Mouse (Mus musculus) olfactory bulb, adult 2 months (tissue): ENCODE results near the gene Kcnk16. TPM values are rescaled to one million over a fixed set of nuclear protein-coding genes. Genes with fewer than 3 reads are reported as not detected.
A peak's percentile ranks its signal among the peaks of the same experiment; 100 is the strongest.

Experiments
- H3K27ac ChIP-seq: fragments of 200-500 bp; 2 replicates; pipeline ENCODE4 v1.5.1; 2012; ENCODE audit warnings: low read depth, low read length; ENCODE audit not compliant: insufficient read depth
- H3K4me1 ChIP-seq: fragments of 200-500 bp; 2 replicates; pipeline ENCODE4 v1.6.1; 2012; ENCODE audit warnings: low read length; ENCODE audit not compliant: control insufficient read depth, insufficient read depth
- H3K4me3 ChIP-seq: fragments of 200-500 bp; 2 replicates; pipeline ENCODE4 v1.5.1; 2012; ENCODE audit warnings: mild to moderate bottlenecking, low read depth, low read length, moderate library complexity; ENCODE audit not compliant: insufficient read depth
- CTCF ChIP-seq: fragments of 200-500 bp; IDR thresholded peaks from 2 replicates; pipeline ENCODE4 v1.5.1; 2012; ENCODE audit warnings: low read depth, mild to moderate bottlenecking, low read length, moderate library complexity; ENCODE audit not compliant: insufficient read depth
- POLR2A ChIP-seq: fragments of 200-500 bp; IDR thresholded peaks from 2 replicates; pipeline ENCODE4 v1.6.1; 2012; ENCODE audit warnings: mild to moderate bottlenecking, low read depth, low read length, moderate library complexity; ENCODE audit not compliant: insufficient read depth
- WGBS: fragments of 180-500 bp; shearing (Covaris S2); methylation state at CpG from one replicate; pipeline ENCODE4 v1.1.7; 2018; 5-methylcytosine and 5-hydroxymethylcytosine counted together
- polyA plus RNA-seq: library from polyadenylated mRNA; stranded (reverse); fragments of >200 nt; gene quantifications from 2 replicates; pipeline ENCODE4 v1.2.4, GENCODE M21; 2012; ENCODE audit warnings: low replicate concordance; ENCODE audit not compliant: missing spikeins, insufficient read depth, insufficient read length

Kcnk16 gene
- polyA plus RNA-seq, 1 experiment = not detected

DNA sequence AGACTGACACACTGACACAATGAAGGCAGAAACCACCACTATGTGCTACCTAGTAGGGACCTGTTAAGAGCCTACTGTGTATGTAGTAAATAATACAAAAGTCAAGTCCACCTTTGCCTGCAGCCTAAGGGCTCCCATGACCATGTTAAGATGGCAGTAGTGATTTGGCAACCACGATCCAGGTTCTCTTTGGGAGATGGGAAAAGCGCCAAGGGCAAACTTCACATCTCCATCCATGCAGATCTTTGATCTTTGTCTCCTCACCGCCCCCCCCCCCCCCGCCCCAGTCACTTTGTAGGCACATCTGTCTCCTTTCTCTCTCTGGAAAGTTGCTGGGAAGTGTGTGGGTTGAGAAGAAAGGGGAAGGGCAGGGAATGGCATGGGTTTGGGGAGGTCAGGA, 6.7 kb downstream of the Kcnk16 start:
- no peak for TF ChIP-seq CTCF
- no peak for TF ChIP-seq POLR2A

DNA sequence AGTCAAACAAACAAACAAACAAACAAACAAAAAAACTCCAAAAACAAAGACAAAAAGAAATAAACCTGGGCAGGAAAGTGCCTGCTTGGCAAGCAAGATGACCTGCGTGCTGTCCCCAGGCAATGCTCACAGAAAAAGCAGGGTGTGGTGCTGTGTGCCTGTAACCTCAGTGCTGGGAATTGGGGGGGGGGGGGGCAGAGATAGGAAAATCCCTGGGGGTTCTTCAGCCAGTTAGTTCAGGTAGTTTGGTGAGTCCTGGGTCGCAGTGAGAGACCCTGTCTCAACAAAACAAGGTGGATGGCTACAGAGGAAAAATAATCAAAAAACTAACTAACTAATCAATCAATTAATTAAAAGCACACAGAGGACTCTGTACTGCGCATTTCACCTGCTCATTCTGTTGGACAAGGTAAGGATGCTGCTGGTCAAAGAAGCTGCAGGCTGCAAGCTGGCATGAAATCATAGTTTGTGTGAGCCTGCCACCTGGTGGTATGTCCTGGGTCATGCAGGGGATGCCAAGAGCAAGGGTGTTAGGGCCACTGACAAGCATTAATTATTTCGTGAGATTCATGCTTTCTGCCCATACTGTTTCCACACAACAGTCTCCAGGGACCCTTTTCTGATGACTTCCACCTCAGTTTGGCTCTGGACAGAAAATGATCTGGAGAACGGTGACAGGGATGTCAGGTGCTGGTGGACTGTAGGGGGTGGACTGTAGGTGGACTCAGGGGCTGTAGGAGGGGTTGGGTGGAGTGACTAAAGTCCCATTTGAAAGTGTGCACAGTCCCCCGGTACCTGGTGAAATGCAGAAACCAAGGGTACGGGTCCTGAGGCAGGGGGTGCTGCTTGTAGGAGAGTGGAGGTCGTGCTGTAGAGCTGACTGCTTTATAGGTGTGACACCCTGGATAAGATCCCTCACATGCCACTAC, 10.6 kb downstream of the Kcnk16 start:
- 56% methylated on average over 8 of the region's 8 CpGs for WGBS
- H3K4me1 ChIP-seq = no peaks in the 10 kb centered on the region
- H3K27ac ChIP-seq = no peak overlapping the region
- H3K4me3 ChIP-seq = no peak overlapping the region
- TF ChIP-seq POLR2A = no peak
- TF ChIP-seq CTCF = peak; percentile 60; the same call in 1 of the 2 replicates

More for the DNA sequence above, 6.7 kb downstream of the Kcnk16 start:
- 73% methylated on average over 4 of the region's 4 CpGs for WGBS
- Histone ChIP-seq H3K27ac (no peak overlapping the region), H3K4me1 (no peaks in the 10 kb centered on the region), H3K4me3 (no peak overlapping the region)

- TF ChIP-seq CTCF = no peak
- TF ChIP-seq POLR2A = no peak
- H3K4me1 ChIP-seq = peaks cover 4% of the 10 kb centered on the region
- WGBS = 47% methylated on average over 14 of the region's 14 CpGs
Observed at GRCm38 (mm10) chr14:20250237-20251171, 18.5 kb downstream of the Kcnk16 start.

GRCm38 (mm10) chr14:20248001-20248400, 21.0 kb downstream of the Kcnk16 start:
- 91% methylated on average over 3 of the region's 3 CpGs for WGBS
- Histone ChIP-seq H3K27ac (no peak overlapping the region), H3K4me3 (no peak overlapping the region), H3K4me1 (peaks cover 4% of the 10 kb centered on the region)
- no peak for TF ChIP-seq POLR2A
- TF ChIP-seq CTCF = no peak

More at GRCm38 (mm10) chr14:20250237-20251171, 18.5 kb downstream of the Kcnk16 start:
- H3K27ac ChIP-seq = no peak overlapping the region
- H3K4me3 ChIP-seq = no peak overlapping the region

- Histone ChIP-seq H3K4me1 (peaks cover 4% of the 10 kb centered on the region), H3K27ac (no peak overlapping the region), H3K4me3 (no peak overlapping the region)
- TF ChIP-seq POLR2A = no peak
- no peak for TF ChIP-seq CTCF
- WGBS = 87% methylated on average over 11 of the region's 11 CpGs
Observed at GRCm38 (mm10) chr14:20246811-20247266, 22.2 kb downstream of the Kcnk16 start.

GRCm38 (mm10) chr14:20245861-20246260, 23.1 kb downstream of the Kcnk16 start:
- H3K4me3 ChIP-seq = no peak overlapping the region
- peaks cover 4% of the 10 kb centered on the region for H3K4me1 ChIP-seq
- WGBS = 93% methylated on average over 5 of the region's 5 CpGs
- no peak for TF ChIP-seq POLR2A
- no peak for TF ChIP-seq CTCF
- H3K27ac ChIP-seq = no peak overlapping the region

- TF ChIP-seq CTCF (no peak), POLR2A (no peak)
- WGBS = 71% methylated on average over 2 of the region's 2 CpGs
- Histone ChIP-seq H3K27ac (no peak overlapping the region), H3K4me3 (no peak overlapping the region), H3K4me1 (no peaks in the 10 kb centered on the region)
Observed at GRCm38 (mm10) chr14:20245318-20245717, 23.7 kb downstream of the Kcnk16 start.

DNA sequence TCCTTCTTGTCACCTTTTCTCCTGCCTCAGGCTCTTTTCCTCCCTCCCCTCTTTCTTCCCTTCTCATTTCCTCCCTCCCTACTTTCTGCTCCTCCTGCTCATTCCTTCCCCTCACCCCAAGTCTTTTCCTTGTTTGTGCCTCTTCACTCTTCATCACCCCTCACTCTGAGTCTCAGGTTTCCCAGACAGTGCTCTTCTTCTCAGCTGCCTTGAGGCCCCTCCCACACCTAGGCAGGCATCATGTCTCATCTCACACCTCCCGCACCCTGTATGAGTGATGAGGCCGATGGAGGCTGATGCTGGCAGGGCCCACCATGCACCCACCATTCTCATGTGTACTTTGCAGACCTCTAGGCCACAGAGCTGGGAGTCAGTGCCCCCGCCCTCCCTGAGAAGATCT, 25.8 kb downstream of the Kcnk16 start:
- TF ChIP-seq CTCF (no peak), POLR2A (no peak)
- no peak overlapping the region for H3K4me3 ChIP-seq
- no peak overlapping the region for H3K27ac ChIP-seq
- 93% methylated on average over 3 of the region's 3 CpGs for WGBS
- H3K4me1 ChIP-seq = no peaks in the 10 kb centered on the region
